Mouse (Mus musculus) embryo, embryonic 11 days (tissue): ENCODE results near the gene Map3k14.

ENCODE experiments used
- DNase-seq: peaks from one replicate; pipeline ENCODE4 v3.0.0-alpha.2; 2015

Gene Map3k14

GRCm38 (mm10) chr11:103269426-103269825 is 2.2 kb upstream of the Map3k14 start:
- DNase-seq = no peak

- no peak for DNase-seq
Measured at GRCm38 (mm10) chr11:103268905-103269304, 1.6 kb upstream of the Map3k14 start.

DNA sequence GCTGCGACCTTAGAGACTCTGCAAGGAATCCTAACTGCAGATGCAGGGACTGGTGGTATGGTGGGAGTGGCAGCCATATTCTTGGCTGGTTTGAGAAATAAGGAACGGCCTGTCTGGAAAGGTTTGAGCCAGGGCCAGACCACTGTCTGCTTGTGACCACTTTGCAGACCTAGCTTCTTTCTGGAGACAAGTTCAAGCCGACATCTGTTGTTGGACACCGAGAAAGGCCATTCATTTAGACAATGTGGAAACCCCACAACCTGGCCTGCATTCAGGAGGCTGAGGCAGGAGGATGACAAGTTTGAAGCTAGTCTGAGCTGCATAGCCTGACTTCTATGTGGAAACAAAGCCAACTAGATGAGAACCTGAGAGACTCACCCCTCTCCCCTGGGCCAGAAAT is 1.1 kb upstream of the Map3k14 start:
- no peak for DNase-seq

DNA sequence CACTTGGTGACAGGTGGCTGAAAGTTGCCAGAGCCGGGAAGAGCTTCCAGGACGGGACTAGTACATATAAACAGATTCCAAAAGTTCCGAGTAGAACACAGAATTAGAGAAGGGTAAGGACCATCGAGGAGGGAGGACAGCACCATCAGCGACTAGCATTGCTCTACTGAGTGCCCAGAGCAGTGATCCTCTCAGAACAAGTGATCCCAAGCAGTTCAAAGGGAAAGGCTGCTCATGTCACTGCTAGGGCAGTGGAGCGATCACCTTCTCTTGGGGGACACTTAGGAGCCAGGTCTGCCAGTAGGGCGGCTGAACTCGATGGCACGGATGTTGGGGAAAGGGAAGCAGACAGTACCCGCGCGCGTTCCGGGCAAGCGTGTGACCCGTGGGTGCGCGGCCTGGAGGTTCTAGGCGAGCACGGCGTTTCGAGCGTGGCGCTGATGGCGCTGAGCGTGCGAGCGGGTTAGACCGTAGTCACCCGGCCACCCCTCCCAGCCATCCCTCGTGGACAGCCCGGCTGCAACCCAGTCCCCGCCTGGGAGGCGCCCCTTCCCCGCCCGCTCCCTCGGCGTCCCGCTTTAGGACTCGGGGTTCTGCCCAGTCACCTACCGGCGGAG is 435 bp downstream of the Map3k14 start:
- no peak for DNase-seq

DNA sequence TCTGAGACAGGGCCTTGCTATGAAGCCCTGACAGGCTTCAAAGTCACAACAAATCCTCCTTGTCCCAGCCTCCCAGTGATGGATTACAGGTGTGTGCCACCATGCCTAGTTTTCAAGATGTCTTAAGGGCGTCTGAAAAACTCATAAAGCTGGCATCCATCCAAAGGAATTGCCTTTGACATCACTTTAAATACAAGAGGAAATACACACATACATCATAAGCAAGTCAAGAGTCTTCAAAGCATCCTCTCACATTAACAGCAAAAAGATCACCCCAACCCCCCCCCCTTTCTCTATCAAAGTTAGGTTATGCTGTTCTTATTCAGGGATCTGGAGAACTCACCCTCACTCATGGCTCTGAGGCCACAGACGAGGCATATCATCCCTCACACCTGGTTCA is 1.4 kb downstream of the Map3k14 start:
- DNase-seq = no peak

DNA sequence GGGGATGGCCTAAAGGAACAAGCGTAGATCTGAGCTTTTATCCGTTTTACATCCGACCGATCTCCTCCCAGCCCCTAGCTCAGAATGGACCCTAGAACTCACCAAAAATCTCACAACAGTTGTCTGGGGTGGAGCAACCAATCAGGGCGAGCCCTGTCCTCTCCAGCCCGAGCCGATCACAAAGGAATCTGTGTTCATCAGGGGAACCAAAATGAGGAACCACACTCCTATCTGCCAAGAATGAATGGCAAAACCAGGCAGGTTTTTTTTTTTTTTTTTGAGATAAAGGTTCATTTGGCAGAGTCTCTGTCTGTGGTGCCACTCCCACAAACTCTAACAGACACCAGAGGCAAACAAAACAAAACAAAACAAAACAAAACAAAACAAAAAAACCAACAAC is 2.1 kb downstream of the Map3k14 start:
- no peak for DNase-seq

DNA sequence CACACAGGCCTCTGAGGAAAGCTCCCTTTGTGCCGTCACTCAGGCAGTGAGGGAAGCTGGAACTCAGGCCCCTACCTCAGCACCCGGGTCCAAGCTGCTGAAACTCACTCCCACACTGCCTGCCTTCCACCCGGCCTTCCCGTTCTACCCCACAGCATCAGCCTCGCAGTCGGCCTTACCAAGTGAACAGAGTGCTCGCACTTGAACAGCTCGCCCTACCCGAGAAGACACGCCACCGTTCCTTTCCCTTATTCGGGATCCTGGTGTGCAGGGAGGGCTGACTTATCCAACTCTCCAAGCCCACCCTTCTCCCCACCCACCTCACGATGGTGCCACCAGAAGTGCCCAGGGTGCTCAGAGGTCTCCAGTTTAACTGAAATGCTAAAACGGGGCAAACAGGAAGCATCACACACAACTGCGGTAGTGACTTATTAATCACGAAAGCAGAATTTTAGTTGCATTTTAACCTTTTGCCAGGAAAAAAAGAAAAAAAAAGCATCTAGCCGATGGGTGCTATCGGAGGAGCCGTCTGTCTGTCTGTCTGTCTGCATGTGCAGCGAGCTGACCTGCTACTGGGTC is 2.8 kb downstream of the Map3k14 start:
- no peak for DNase-seq

- peak; percentile 33 for DNase-seq
Measured at GRCm38 (mm10) chr11:103263551-103263950, 3.7 kb downstream of the Map3k14 start.

- no peak for DNase-seq
Measured at GRCm38 (mm10) chr11:103262412-103263267, 4.6 kb downstream of the Map3k14 start.

DNA sequence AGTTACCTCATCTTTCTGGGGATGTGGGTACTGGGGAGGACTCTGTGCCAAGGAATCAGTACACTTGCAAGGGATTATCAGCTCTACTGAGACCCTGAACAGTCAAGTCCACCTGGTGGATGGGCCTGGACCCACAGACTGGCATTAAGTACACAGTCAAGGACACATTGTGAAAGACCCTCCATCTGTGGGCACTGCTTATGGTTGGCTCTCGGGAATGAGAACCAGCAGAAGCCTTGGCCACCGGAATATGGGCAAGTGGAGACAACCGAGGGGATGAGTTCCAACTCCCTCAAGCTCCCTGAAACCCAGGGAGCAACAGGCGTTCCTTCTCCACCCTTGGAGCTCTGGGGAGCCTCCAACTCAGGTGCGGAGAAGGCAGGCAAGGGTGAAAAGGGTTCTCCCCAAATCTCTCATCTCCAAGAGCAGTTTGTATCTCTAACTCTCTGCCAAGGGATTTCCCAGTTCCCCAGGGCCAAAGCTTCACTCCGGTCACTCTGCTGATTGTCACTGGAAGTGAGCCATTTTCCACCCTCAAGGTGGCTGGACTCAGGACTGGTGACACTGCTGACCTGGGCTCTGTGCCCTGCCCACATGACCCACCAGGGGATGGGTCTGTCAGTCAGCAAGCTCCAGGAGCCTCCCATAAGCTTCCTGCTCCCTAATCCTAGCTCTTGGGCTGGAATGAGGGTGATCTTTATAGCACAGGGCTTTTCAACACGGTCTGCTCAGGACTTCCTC is 5.4 kb downstream of the Map3k14 start:
- no peak for DNase-seq

- no peak for DNase-seq
Measured at GRCm38 (mm10) chr11:103260515-103261192, 6.6 kb downstream of the Map3k14 start.

DNA sequence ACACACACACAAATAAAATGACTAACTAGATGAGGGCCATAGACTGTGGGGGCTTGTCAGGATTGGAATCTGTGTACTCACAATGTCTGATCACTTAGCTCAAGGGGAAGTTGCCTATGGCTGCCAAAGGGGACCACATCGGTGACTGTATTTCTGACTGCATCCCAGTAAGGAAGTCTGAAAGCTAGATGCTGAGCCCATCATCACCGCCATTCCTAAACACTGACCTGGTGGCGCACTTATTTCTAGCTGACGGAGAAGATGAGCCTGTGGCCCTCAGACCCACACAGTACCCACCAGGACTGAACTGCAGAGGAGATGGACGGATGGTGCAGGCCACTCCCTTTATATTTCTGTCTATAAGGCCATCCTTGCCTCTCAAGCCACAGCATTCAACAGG is 7.2 kb downstream of the Map3k14 start:
- DNase-seq = no peak

- DNase-seq = no peak
Measured at GRCm38 (mm10) chr11:103257938-103258481, 9.3 kb downstream of the Map3k14 start.

DNA sequence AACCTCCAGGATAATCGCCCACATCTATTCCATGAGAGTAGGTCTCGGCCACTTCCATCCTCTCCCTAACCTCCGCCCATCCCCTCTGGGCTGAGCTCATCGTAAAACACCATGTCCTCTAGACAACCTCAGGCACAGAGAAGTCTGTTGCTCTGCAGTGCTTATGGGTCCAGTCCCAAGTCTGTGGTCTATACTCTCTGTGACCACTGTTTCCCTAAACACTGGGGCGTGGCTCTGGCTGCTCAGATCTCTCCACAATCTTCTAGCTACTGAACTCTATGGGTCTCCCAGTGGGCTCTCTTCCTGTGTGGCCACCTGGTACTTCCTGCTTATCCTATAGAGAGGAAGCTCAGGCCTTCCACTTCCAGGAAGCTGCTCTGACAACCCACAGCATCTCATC is 13.7 kb downstream of the Map3k14 start:
- DNase-seq = no peak

GRCm38 (mm10) chr11:103252380-103252779 is 14.9 kb downstream of the Map3k14 start:
- DNase-seq = no peak

DNA sequence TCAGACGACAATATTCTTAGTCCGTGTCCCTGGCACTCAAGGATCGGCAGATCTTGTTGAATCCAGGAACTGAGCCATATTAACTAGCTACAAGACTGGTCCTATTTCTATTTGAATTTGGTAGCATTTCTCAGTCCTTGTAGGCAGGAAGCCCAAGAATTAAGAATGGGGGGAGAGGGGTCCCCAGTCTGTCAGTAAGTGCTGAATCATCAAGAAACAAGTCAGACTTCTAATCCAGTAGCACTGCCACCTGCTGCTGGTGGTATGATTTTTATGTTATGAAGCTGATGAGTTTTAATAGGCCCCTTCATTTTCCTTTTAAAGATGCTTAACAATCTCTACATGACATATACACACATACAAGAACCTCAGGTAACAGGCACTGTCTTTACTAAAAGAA is 16.9 kb downstream of the Map3k14 start:
- no peak for DNase-seq

GRCm38 (mm10) chr11:103249509-103249908 is 17.8 kb downstream of the Map3k14 start:
- no peak for DNase-seq

DNA sequence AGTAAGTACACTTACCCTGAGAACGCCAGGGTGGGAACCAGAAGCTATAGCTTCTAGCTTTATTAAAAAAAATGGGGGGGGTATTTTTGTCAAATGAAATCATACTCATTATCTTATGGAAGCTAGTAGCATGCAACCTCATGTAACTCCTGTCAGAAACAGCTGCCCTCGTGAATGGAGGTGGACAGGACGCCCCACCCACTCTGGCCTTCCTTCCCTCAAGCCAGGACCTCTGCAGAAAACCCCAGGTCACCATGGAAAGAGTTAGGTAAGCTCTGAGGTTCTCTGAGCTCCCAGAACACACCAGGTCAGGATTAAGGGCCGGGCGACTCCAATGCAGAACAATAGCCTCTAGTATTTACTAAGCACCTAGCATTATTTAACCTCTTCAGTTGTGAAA is 18.4 kb downstream of the Map3k14 start:
- no peak for DNase-seq

GRCm38 (mm10) chr11:103247504-103248177 is 19.6 kb downstream of the Map3k14 start:
- DNase-seq = no peak

DNA sequence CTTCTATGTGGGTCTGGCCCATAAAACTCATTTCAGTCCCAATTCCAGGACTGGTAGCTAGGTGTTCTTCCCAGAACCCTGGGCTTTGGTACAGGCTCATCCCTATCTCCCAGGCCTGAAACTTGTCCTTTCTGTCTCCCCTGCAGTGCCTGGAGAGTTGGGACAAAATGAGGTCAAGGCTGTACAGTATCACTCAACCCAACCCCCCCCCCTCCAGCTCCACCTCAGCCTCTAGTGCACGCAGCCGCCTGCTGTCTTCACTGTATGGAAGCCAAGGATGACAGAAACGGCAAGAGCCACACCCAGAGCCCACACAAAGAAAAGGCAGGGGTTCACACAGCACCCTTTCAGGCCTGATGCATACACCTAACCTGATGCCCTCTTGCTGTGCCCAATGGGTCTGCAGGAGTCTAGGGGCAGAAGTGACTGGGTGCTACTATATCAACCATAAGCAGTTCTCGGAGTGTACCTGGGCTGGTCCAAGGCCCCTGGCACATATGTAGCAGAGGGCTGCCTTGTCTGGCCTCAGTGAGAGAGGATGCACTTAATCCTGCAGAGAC is 20.5 kb downstream of the Map3k14 start:
- DNase-seq = no peak

DNA sequence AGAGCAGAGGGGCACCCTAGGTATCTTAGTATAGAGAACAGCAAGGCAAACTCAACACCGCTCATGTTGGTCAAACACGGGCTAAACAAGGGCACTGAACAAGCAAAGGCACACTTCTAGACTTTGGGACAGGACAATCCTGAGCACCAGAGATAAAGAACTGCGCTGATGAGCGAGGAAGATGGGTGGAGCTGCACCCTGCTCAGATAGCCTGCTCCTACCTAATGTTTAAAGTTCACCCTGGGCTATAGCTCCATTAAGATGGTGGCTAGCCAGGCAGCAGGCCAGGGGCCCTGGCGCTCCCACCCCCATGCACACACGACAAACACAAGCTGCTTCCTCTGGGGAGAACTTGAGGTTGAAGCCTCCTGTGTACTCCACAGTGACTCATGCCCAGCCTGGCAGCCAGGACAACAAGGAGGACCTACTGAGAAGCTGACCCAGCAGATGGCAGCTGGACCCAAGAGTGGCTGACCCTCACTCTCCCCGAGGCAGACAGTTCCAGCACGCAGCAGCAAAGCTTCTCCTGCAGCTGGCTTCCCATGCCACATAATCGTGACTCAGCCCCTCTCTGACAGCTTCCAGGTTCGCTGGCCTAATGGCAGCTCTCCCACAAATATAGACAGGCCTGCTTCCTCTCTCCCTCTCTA is 21.1 kb downstream of the Map3k14 start:
- no peak for DNase-seq
